8 mouse cellular contexts compared by ENCODE assay signal in genomic region chr8:107150404-107151157, GRCm38 (mm10). TPM values are rescaled to one million over a fixed set of nuclear protein-coding genes. Genes with fewer than 3 reads are reported as not detected.
DNase-seq lines count a peak whose midpoint lies in the region; ATAC-seq lines count a peak whose summit lies in the region.

Cyb5b (plus strand) TSS chr8:107150640.

- intact Hi-C loops in left cerebral cortex, postnatal 14 days (cut with DNase I) = no loop called here

- peak; percentile 95 for ATAC-seq in intestine, embryonic 14.5 days (replicated peaks; ENCODE audit: low FRiP score, low TSS enrichment, low read depth)

- peak; percentile 96 to 99 for DNase-seq in adrenal gland, adult (ENCODE audit: inconsistent age in 2 of 2, low spot score in 1 of 2)
- DNase-seq in embryo, embryonic 10.5 days (ENCODE audit: low spot score) = peak; percentile 94
- DNase-seq in gastrocnemius, postnatal 25 days = peak; percentile 90
- DNase-seq in intestine, embryonic 14.5 days (ENCODE audit: low spot score) = peak; percentile 95
- peak; percentile 93 for DNase-seq in left cerebral cortex, postnatal 14 days (ENCODE audit: low spot score in 2 of 2)
- peak; percentile 93 for DNase-seq in mesoderm, embryonic 11.5 days (ENCODE audit: low read depth, low spot score)
- peak; percentile 92 for DNase-seq in right cerebral cortex, postnatal 36 days (ENCODE audit: low spot score in 2 of 2)
- DNase-seq in yolk sac, embryonic 10.5 days (ENCODE audit: low spot score) = peak; percentile 95

- peak within 1 kb of the TSS; percentile 71 for H3K4me2 ChIP-seq in intestine, embryonic 14.5 days (ENCODE audit: low read length)

- H3K9ac ChIP-seq in intestine, embryonic 14.5 days (ENCODE audit: low read length) = peak within 1 kb of the TSS; percentile 86

- WGBS in intestine, embryonic 14.5 days = 1% methylated on average over 65 of the region's 65 CpGs

- H3K27ac ChIP-seq in intestine, embryonic 14.5 days (ENCODE audit: low read depth) = peak within 1 kb of the TSS; percentile 75

- H3K4me3 ChIP-seq in intestine, embryonic 14.5 days (ENCODE audit: low read depth, low read length) = peak within 1 kb of the TSS; percentile 89

- no peaks in the 10 kb centered on the region for H3K27me3 ChIP-seq in intestine, embryonic 14.5 days (replicated peaks; ENCODE audit: control insufficient read depth, insufficient read depth, low read length)

- H3K4me1 ChIP-seq in intestine, embryonic 14.5 days (replicated peaks; ENCODE audit: control insufficient read depth, insufficient read depth, low read length) = peaks cover 4% of the 10 kb centered on the region; the same call in 1 of the 2 replicates

- H3K9me3 ChIP-seq in intestine, embryonic 14.5 days (ENCODE audit: control insufficient read depth, low read length) = no peaks in the 10 kb centered on the region

- peaks cover 27% of the 10 kb centered on the region for H3K36me3 ChIP-seq in intestine, embryonic 14.5 days (ENCODE audit: control insufficient read depth, insufficient read depth, low read length)

RNA-seq across cellular contexts. Expression of gene Cyb5b, which starts in this region (rescaled TPM):
- total RNA-seq in gastrocnemius, postnatal 25 days (2021) = 10 to 100 TPM; 26.7 to 29.0 TPM
- 128 and 134 TPM in 2 replicates for polyA plus RNA-seq in intestine, embryonic 14.5 days (2014; fragmentation: Nextera tagmentation; extraction: Ambion mirVana)
- 10 to 100 TPM; 83.4 to 84.5 TPM for total RNA-seq in left cerebral cortex, postnatal 14 days (2021)

Comparison
In these comparisons a context has a peak if more than half of its experiments do, and no peak if none do; other contexts are left out.
1. Peak in every context shown above with its lines: DNase-seq, ATAC-seq, H3K4me3 ChIP-seq and H3K27ac ChIP-seq.